9 mouse cellular contexts compared by ENCODE assay signal in genomic region chr5:115269969-115270368, GRCm38 (mm10). TPM values are rescaled to one million over a fixed set of nuclear protein-coding genes. Genes with fewer than 3 reads are reported as not detected.
DNase-seq lines count a peak whose midpoint lies in the region; ATAC-seq and TF ChIP-seq lines count a peak whose summit lies in the region.
"Had no signal": no experiment of that assay in that cellular context is flagged by ENCODE, and none has a peak within 500 bp of the region (broad histone marks: within the 10 kb centered on the region; RNA-seq: fewer than 3 reads in every experiment).

No protein-coding gene starts in this region.

- WGBS in kidney, embryonic 14.5 days: 82% methylated on average over 1 of the region's 1 CpGs
- WGBS in embryonic facial prominence, embryonic 14.5 days: 100% methylated on average over 1 of the region's 1 CpGs
- 93% methylated on average over 1 of the region's 1 CpGs for WGBS in hindbrain, postnatal 0 days
- 94% methylated on average over 1 of the region's 1 CpGs for WGBS in midbrain, embryonic 15.5 days

- H3K9ac ChIP-seq in kidney, embryonic 14.5 days (ENCODE audit: low read depth, low read length): no peak overlapping the region; the same call in 1 of the 2 replicates
- H3K9ac ChIP-seq in embryonic facial prominence, embryonic 14.5 days (ENCODE audit: low read depth, low read length): 0 out of 2 replicates have a peak overlapping the region, but pooled peaks have one; percentile 97
- H3K9ac ChIP-seq in hindbrain, postnatal 0 days (replicated peaks; ENCODE audit: low read length): no peak overlapping the region; the same call in 1 of the 2 replicates
- no peak overlapping the region for H3K9ac ChIP-seq in midbrain, embryonic 15.5 days

- peaks cover 27% of the 10 kb centered on the region for H3K4me1 ChIP-seq in kidney, embryonic 14.5 days (ENCODE audit: control insufficient read depth, insufficient read depth, low read length)
- H3K4me1 ChIP-seq in embryonic facial prominence, embryonic 14.5 days (ENCODE audit: control insufficient read depth, insufficient read depth, low read length): peaks cover 18% of the 10 kb centered on the region
- H3K4me1 ChIP-seq in hindbrain, postnatal 0 days (ENCODE audit: insufficient read depth, low read length): peaks cover 18% of the 10 kb centered on the region; the same call in 1 of the 2 replicates
- H3K4me1 ChIP-seq in midbrain, embryonic 15.5 days: peaks cover 61% of the 10 kb centered on the region

- no peak overlapping the region for H3K27ac ChIP-seq in kidney, embryonic 14.5 days (ENCODE audit: low read depth, low read length)
- H3K27ac ChIP-seq in embryonic facial prominence, embryonic 14.5 days (replicated peaks; ENCODE audit: low read depth, low read length): no peak overlapping the region
- no peak overlapping the region for H3K27ac ChIP-seq in hindbrain, postnatal 0 days
- H3K27ac ChIP-seq in midbrain, embryonic 15.5 days: no peak overlapping the region

- peaks cover 22% of the 10 kb centered on the region for H3K36me3 ChIP-seq in kidney, embryonic 14.5 days (ENCODE audit: control insufficient read depth, insufficient read depth, low read length)
- H3K36me3 ChIP-seq in embryonic facial prominence, embryonic 14.5 days (ENCODE audit: control insufficient read depth, insufficient read depth, low read length): peaks cover 23% of the 10 kb centered on the region
- peaks cover 6% of the 10 kb centered on the region; the same call in 1 of the 2 replicates for H3K36me3 ChIP-seq in hindbrain, postnatal 0 days (ENCODE audit: insufficient read depth, low read length)
- H3K36me3 ChIP-seq in midbrain, embryonic 15.5 days (replicated peaks): no peaks in the 10 kb centered on the region

- DNase-seq in kidney, adult 18-20 months: no peak
- DNase-seq in embryonic facial prominence, embryonic 14.5 days (ENCODE audit: low spot score): no peak
- no peak for DNase-seq in hindbrain, postnatal 0 days (ENCODE audit: low spot score)
- DNase-seq in embryo, embryonic 11 days: no peak
- DNase-seq in urinary bladder, postnatal 36 days (ENCODE audit: low spot score in 2 of 2): no peak
- no peak for DNase-seq in spleen, postnatal 36 days (ENCODE audit: low spot score in 2 of 2)
- DNase-seq: layer of hippocampus, postnatal 36 days had no signal

- no peak for ATAC-seq in kidney, embryonic 14.5 days (ENCODE audit: low FRiP score, low TSS enrichment)
- no peak for ATAC-seq in embryonic facial prominence, embryonic 14.5 days (ENCODE audit: low read depth)
- ATAC-seq in hindbrain, postnatal 0 days: no peak
- no peak for ATAC-seq in midbrain, embryonic 15.5 days (replicated peaks)

- H3K27me3 ChIP-seq in kidney, embryonic 14.5 days (ENCODE audit: control insufficient read depth, insufficient read depth, low read length): no peaks in the 10 kb centered on the region
- no peaks in the 10 kb centered on the region for H3K27me3 ChIP-seq in embryonic facial prominence, embryonic 14.5 days (replicated peaks; ENCODE audit: control insufficient read depth, insufficient read depth, low read length)
- H3K27me3 ChIP-seq in hindbrain, postnatal 0 days (ENCODE audit: insufficient read depth, low read length): no peaks in the 10 kb centered on the region
- H3K27me3 ChIP-seq in midbrain, embryonic 15.5 days (replicated peaks): no peaks in the 10 kb centered on the region

- peak overlapping the region; percentile 89 for H3K4me2 ChIP-seq in kidney, embryonic 14.5 days (replicated peaks; ENCODE audit: low read depth, low read length)
- peak overlapping the region; percentile 88; the same call in 1 of the 2 replicates for H3K4me2 ChIP-seq in embryonic facial prominence, embryonic 14.5 days (ENCODE audit: low read depth, low read length)
- H3K4me2 ChIP-seq in hindbrain, postnatal 0 days (ENCODE audit: low read depth, low read length): peak overlapping the region; percentile 82
- peak overlapping the region; percentile 56; the same call in 1 of the 2 replicates for H3K4me2 ChIP-seq in midbrain, embryonic 15.5 days

- H3K4me3 ChIP-seq in kidney, embryonic 14.5 days (ENCODE audit: low read length): peak overlapping the region; percentile 98; the same call in 1 of the 2 replicates
- H3K4me3 ChIP-seq in embryonic facial prominence, embryonic 14.5 days (ENCODE audit: low read depth, low read length): peak overlapping the region; percentile 100; the same call in 1 of the 2 replicates
- H3K4me3 ChIP-seq in hindbrain, postnatal 0 days (ENCODE audit: low read length): no peak overlapping the region
- no peak overlapping the region; the same call in 1 of the 2 replicates for H3K4me3 ChIP-seq in midbrain, embryonic 15.5 days

- H3K9me3 ChIP-seq in kidney, embryonic 14.5 days (ENCODE audit: control insufficient read depth, low read length): no peaks in the 10 kb centered on the region
- no peaks in the 10 kb centered on the region for H3K9me3 ChIP-seq in embryonic facial prominence, embryonic 14.5 days (ENCODE audit: control insufficient read depth, low read length)
- H3K9me3 ChIP-seq in hindbrain, postnatal 0 days (ENCODE audit: low read length): no peaks in the 10 kb centered on the region
- H3K9me3 ChIP-seq in midbrain, embryonic 15.5 days: no peaks in the 10 kb centered on the region

- TF ChIP-seq CTCF in hindbrain, postnatal 0 days (IDR thresholded peaks at IDR 0.05; ENCODE audit: low read depth): no peak

RNA-seq across cellular contexts. Expression of gene Rnf10, which starts 2.7 kb away (rescaled TPM):
- 81.9 TPM in 2 replicates for polyA plus RNA-seq in kidney, embryonic 14.5 days (2014; fragmentation: Nextera tagmentation; extraction: Ambion mirVana)
- polyA plus RNA-seq in embryonic facial prominence, embryonic 14.5 days (2014; fragmentation: Nextera tagmentation; extraction: Ambion mirVana): 77.2 and 79.1 TPM in 2 replicates
- total RNA-seq in hindbrain, postnatal 0 days (2014; rRNA removed): 108 and 112 TPM in 2 replicates
- 141 and 145 TPM in 2 replicates for polyA plus RNA-seq in hindbrain, postnatal 0 days (2015; fragmentation: Nextera tagmentation; extraction: Ambion mirVana)
- polyA plus RNA-seq in midbrain, embryonic 15.5 days (2015; fragmentation: Nextera tagmentation; extraction: Ambion mirVana): 202 and 219 TPM in 2 replicates

RNA-seq across cellular contexts. Expression of gene Coq5, which starts 9.5 kb away (rescaled TPM):
- polyA plus RNA-seq in kidney, embryonic 14.5 days (2014; fragmentation: Nextera tagmentation; extraction: Ambion mirVana): 39.7 and 58.8 TPM in 2 replicates
- 39.0 and 41.9 TPM in 2 replicates for polyA plus RNA-seq in embryonic facial prominence, embryonic 14.5 days (2014; fragmentation: Nextera tagmentation; extraction: Ambion mirVana)
- total RNA-seq in hindbrain, postnatal 0 days (2014; rRNA removed): 30.5 and 31.4 TPM in 2 replicates
- polyA plus RNA-seq in hindbrain, postnatal 0 days (2015; fragmentation: Nextera tagmentation; extraction: Ambion mirVana): 47.1 and 47.5 TPM in 2 replicates
- 57.0 and 57.2 TPM in 2 replicates for polyA plus RNA-seq in midbrain, embryonic 15.5 days (2015; fragmentation: Nextera tagmentation; extraction: Ambion mirVana)

RNA-seq across cellular contexts. Expression of gene Dynll1, which starts 30.8 kb away (rescaled TPM):
- polyA plus RNA-seq in kidney, embryonic 14.5 days (2014; fragmentation: Nextera tagmentation; extraction: Ambion mirVana): 1,720 and 2,039 TPM in 2 replicates
- 1,629 and 1,828 TPM in 2 replicates for polyA plus RNA-seq in embryonic facial prominence, embryonic 14.5 days (2014; fragmentation: Nextera tagmentation; extraction: Ambion mirVana)
- 184 and 239 TPM in 2 replicates for total RNA-seq in hindbrain, postnatal 0 days (2014; rRNA removed)
- polyA plus RNA-seq in hindbrain, postnatal 0 days (2015; fragmentation: Nextera tagmentation; extraction: Ambion mirVana): 1,016 and 1,030 TPM in 2 replicates
- 1,095 and 1,182 TPM in 2 replicates for polyA plus RNA-seq in midbrain, embryonic 15.5 days (2015; fragmentation: Nextera tagmentation; extraction: Ambion mirVana)

RNA-seq across cellular contexts. Expression of gene Pop5, which starts 34.3 kb away (rescaled TPM):
- 116 and 120 TPM in 2 replicates for polyA plus RNA-seq in kidney, embryonic 14.5 days (2014; fragmentation: Nextera tagmentation; extraction: Ambion mirVana)
- 82.6 and 95.5 TPM in 2 replicates for polyA plus RNA-seq in embryonic facial prominence, embryonic 14.5 days (2014; fragmentation: Nextera tagmentation; extraction: Ambion mirVana)
- 28.8 and 55.6 TPM in 2 replicates for total RNA-seq in hindbrain, postnatal 0 days (2014; rRNA removed)
- 99.1 and 99.3 TPM in 2 replicates for polyA plus RNA-seq in hindbrain, postnatal 0 days (2015; fragmentation: Nextera tagmentation; extraction: Ambion mirVana)
- 93.6 and 94.4 TPM in 2 replicates for polyA plus RNA-seq in midbrain, embryonic 15.5 days (2015; fragmentation: Nextera tagmentation; extraction: Ambion mirVana)

RNA-seq across cellular contexts. Expression of gene Srsf9, which starts 57.0 kb away (rescaled TPM):
- 320 and 334 TPM in 2 replicates for polyA plus RNA-seq in kidney, embryonic 14.5 days (2014; fragmentation: Nextera tagmentation; extraction: Ambion mirVana)
- polyA plus RNA-seq in embryonic facial prominence, embryonic 14.5 days (2014; fragmentation: Nextera tagmentation; extraction: Ambion mirVana): 203 and 230 TPM in 2 replicates
- 42.5 and 47.5 TPM in 2 replicates for total RNA-seq in hindbrain, postnatal 0 days (2014; rRNA removed)
- polyA plus RNA-seq in hindbrain, postnatal 0 days (2015; fragmentation: Nextera tagmentation; extraction: Ambion mirVana): 119 and 127 TPM in 2 replicates
- polyA plus RNA-seq in midbrain, embryonic 15.5 days (2015; fragmentation: Nextera tagmentation; extraction: Ambion mirVana): 142 and 146 TPM in 2 replicates

Comparison
In these comparisons a context has a peak if more than half of its experiments do, and no peak if none do; other contexts are left out.
1. H3K4me3 ChIP-seq: peak in kidney, embryonic 14.5 days (single experiment) and embryonic facial prominence, embryonic 14.5 days (single experiment); none in hindbrain, postnatal 0 days (single experiment) and midbrain, embryonic 15.5 days (single experiment).
2. Peak in every context shown above with its lines, with median percentiles within 50 percentile points of each other: H3K4me2 ChIP-seq.